Mouse (Mus musculus): ENCODE data around the gene Phyhd1. TPM values are rescaled to one million over a fixed set of nuclear protein-coding genes. Genes with fewer than 3 reads are reported as not detected.

The Phyhd1 gene
- polyA plus RNA-seq (2015; fragmentation: Illumina TruSeq; extraction: RNeasy Lipid Tissue Mini Kit (QIAGEN cat#74804); ENCODE audit: low read depth, low replicate concordance): 26.0 TPM

GRCm38 (mm10) chr2:30265767-30266253 lies at the start of gene Phyhd1:
Gene Phyhd1, plus strand, starts transcription at chr2:30266203.

DNA sequence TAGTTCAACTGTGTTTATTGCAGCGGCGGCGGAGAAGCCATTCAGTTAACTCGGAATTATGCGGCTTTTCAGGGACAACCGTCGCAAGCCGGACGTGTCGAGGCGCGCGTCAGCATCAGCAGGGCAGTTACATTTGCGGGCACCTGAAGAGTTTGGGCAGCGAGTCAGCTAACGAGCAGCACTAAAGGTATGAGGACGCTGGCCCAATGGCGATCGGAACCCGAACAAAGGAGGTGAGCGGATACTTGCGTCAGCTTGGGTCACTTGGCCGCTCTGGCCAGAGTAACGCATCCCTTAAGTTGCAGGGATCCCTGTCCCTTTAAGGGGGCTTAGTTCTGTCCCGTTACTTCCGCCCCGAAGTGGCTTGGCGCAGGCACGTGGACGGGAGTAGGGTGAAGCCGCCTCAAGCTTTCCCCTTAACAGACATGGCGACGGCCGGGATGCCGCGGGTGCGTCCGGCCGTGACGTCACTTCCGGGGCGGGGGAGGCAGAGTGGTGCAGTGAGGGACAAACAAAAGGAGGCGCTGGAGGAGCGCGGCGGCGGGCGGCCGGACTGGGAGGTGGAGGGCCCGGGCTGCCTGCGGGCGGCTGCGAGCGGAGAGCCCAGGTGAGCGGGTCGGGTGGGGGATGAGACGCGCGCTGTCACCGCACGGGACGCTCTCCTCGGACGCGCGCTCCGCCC lies 28.7 kb upstream of the Phyhd1 start, which contains the start of gene Lrrc8a:
Gene Lrrc8a, plus strand, starts transcription at position 517 of the 682 bp plus-strand sequence.

GRCm38 (mm10) chr2:30240267-30240666 lies 25.7 kb upstream of the Phyhd1 start, which contains the start of gene Gm28035:
Gene Gm28035, plus strand, starts transcription at chr2:30240567.

GRCm38 (mm10) chr2:30280743-30281142 lies 14.7 kb downstream of the Phyhd1 start, which contains the start of gene Gm28038:
Gene Gm28038, plus strand, starts transcription at chr2:30281043.

GRCm38 (mm10) chr2:30286192-30287026 lies 20.4 kb downstream of the Phyhd1 start, which contains the start of the genes Dolk and Nup188:
Gene Dolk, minus strand, starts transcription at chr2:30286334.
Gene Nup188, plus strand, starts transcription at chr2:30286397.

Other genes with a start within 250 kb of the Phyhd1 start
- 38.2 TPM for gene Wdr34, start 217.3 kb upstream of the Phyhd1 start, polyA plus RNA-seq (2015; fragmentation: Illumina TruSeq; extraction: RNeasy Lipid Tissue Mini Kit (QIAGEN cat#74804); ENCODE audit: low read depth, low replicate concordance)
- gene Set, start 208.8 kb upstream of the Phyhd1 start, polyA plus RNA-seq (2015; fragmentation: Illumina TruSeq; extraction: RNeasy Lipid Tissue Mini Kit (QIAGEN cat#74804); ENCODE audit: low read depth, low replicate concordance): 242 TPM
- gene Pkn3, start 188.5 kb upstream of the Phyhd1 start, polyA plus RNA-seq (2015; fragmentation: Illumina TruSeq; extraction: RNeasy Lipid Tissue Mini Kit (QIAGEN cat#74804); ENCODE audit: low read depth, low replicate concordance): 1.4 TPM
- gene Zdhhc12, start 172.6 kb upstream of the Phyhd1 start, polyA plus RNA-seq (2015; fragmentation: Illumina TruSeq; extraction: RNeasy Lipid Tissue Mini Kit (QIAGEN cat#74804); ENCODE audit: low read depth, low replicate concordance): 7.5 TPM
- 100 TPM for gene Zer1, start 141.6 kb upstream of the Phyhd1 start, polyA plus RNA-seq (2015; fragmentation: Illumina TruSeq; extraction: RNeasy Lipid Tissue Mini Kit (QIAGEN cat#74804); ENCODE audit: low read depth, low replicate concordance)
- gene Tbc1d13, start 132.5 kb upstream of the Phyhd1 start, polyA plus RNA-seq (2015; fragmentation: Illumina TruSeq; extraction: RNeasy Lipid Tissue Mini Kit (QIAGEN cat#74804); ENCODE audit: low read depth, low replicate concordance): 34.8 TPM
- gene Endog, start 94.7 kb upstream of the Phyhd1 start, polyA plus RNA-seq (2015; fragmentation: Illumina TruSeq; extraction: RNeasy Lipid Tissue Mini Kit (QIAGEN cat#74804); ENCODE audit: low read depth, low replicate concordance): 23.6 TPM
- 42.4 TPM for gene Spout1, start 87.7 kb upstream of the Phyhd1 start, polyA plus RNA-seq (2015; fragmentation: Illumina TruSeq; extraction: RNeasy Lipid Tissue Mini Kit (QIAGEN cat#74804); ENCODE audit: low read depth, low replicate concordance)
- 15.7 TPM for gene Kyat1, start 60.4 kb upstream of the Phyhd1 start, polyA plus RNA-seq (2015; fragmentation: Illumina TruSeq; extraction: RNeasy Lipid Tissue Mini Kit (QIAGEN cat#74804); ENCODE audit: low read depth, low replicate concordance)
- gene Lrrc8a, start 28.5 kb upstream of the Phyhd1 start, polyA plus RNA-seq (2015; fragmentation: Illumina TruSeq; extraction: RNeasy Lipid Tissue Mini Kit (QIAGEN cat#74804); ENCODE audit: low read depth, low replicate concordance): 21.0 TPM
- 4.9 TPM for gene Gm28035, start 25.6 kb upstream of the Phyhd1 start, polyA plus RNA-seq (2015; fragmentation: Illumina TruSeq; extraction: RNeasy Lipid Tissue Mini Kit (QIAGEN cat#74804); ENCODE audit: low read depth, low replicate concordance)
- gene Gm28038, start 14.8 kb downstream of the Phyhd1 start, polyA plus RNA-seq (2015; fragmentation: Illumina TruSeq; extraction: RNeasy Lipid Tissue Mini Kit (QIAGEN cat#74804); ENCODE audit: low read depth, low replicate concordance): not detected
- 21.6 TPM for gene Dolk, start 20.1 kb downstream of the Phyhd1 start, polyA plus RNA-seq (2015; fragmentation: Illumina TruSeq; extraction: RNeasy Lipid Tissue Mini Kit (QIAGEN cat#74804); ENCODE audit: low read depth, low replicate concordance)
- gene Nup188, start 20.2 kb downstream of the Phyhd1 start, polyA plus RNA-seq (2015; fragmentation: Illumina TruSeq; extraction: RNeasy Lipid Tissue Mini Kit (QIAGEN cat#74804); ENCODE audit: low read depth, low replicate concordance): 8.6 TPM
- gene Sh3glb2, start 93.1 kb downstream of the Phyhd1 start, polyA plus RNA-seq (2015; fragmentation: Illumina TruSeq; extraction: RNeasy Lipid Tissue Mini Kit (QIAGEN cat#74804); ENCODE audit: low read depth, low replicate concordance): 272 TPM
- 62.1 TPM for gene Miga2, start 98.0 kb downstream of the Phyhd1 start, polyA plus RNA-seq (2015; fragmentation: Illumina TruSeq; extraction: RNeasy Lipid Tissue Mini Kit (QIAGEN cat#74804); ENCODE audit: low read depth, low replicate concordance)
- 20.7 TPM for gene Dolpp1, start 126.1 kb downstream of the Phyhd1 start, polyA plus RNA-seq (2015; fragmentation: Illumina TruSeq; extraction: RNeasy Lipid Tissue Mini Kit (QIAGEN cat#74804); ENCODE audit: low read depth, low replicate concordance)
- gene Crat, start 149.6 kb downstream of the Phyhd1 start, polyA plus RNA-seq (2015; fragmentation: Illumina TruSeq; extraction: RNeasy Lipid Tissue Mini Kit (QIAGEN cat#74804); ENCODE audit: low read depth, low replicate concordance): 31.3 TPM
- gene Ptpa, start 149.8 kb downstream of the Phyhd1 start, polyA plus RNA-seq (2015; fragmentation: Illumina TruSeq; extraction: RNeasy Lipid Tissue Mini Kit (QIAGEN cat#74804); ENCODE audit: low read depth, low replicate concordance): 190 TPM
- 10.3 TPM for gene Ier5l, start 208.0 kb downstream of the Phyhd1 start, polyA plus RNA-seq (2015; fragmentation: Illumina TruSeq; extraction: RNeasy Lipid Tissue Mini Kit (QIAGEN cat#74804); ENCODE audit: low read depth, low replicate concordance)